Mouse (Mus musculus) spleen, postnatal 36 days (tissue): ENCODE measurements around the gene B4galnt2.
"Not testable (repeated sequence)": the region's sequence is repeated elsewhere in the genome, so short reads cannot be mapped to it uniquely, and the experiment has no call there.

Experiments
- DNase-seq, 2 experiments: peaks; one replicate each; pipeline ENCODE4 v3.0.0; 2022; ENCODE audit warnings: low spot score in 2 of 2, mixed read lengths in 1 of 2

Gene B4galnt2

DNA sequence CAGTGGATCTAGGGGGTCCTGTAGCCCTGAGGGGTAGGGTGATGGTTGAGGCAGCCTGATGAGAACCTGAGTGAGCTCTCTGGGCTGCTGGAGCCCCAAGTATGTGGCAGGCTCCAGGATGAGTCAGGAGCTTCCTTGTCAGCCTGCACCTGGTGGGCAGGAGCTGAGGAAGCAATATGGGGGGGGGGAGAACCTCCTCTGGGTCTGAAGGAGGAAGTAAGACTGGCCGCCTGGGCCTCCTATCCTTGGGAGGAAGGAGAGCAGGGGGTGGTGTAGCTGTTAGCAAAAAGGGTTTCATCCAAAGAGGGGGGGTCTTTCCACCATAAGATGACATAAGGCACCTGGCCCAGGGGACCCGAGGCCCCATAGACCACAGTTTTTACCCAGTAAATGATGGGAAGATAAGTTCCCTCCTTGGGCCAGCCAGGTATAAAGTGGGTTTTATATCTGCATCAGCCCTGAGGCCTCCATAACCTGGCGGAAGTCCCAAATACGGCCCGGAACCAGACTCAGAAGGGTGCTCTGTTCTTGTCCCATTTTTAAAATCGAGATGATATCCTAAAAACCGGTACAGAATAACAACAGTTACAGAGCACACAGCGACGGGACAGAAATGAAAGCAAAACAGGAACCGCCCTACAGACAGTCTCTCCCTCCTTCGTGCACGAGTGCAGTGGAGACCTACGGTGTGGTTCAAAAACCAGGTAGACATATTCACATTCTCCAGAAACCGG, 18.1 kb downstream of the B4galnt2 start:
- peak; percentile 40 to 55 for DNase-seq

DNA sequence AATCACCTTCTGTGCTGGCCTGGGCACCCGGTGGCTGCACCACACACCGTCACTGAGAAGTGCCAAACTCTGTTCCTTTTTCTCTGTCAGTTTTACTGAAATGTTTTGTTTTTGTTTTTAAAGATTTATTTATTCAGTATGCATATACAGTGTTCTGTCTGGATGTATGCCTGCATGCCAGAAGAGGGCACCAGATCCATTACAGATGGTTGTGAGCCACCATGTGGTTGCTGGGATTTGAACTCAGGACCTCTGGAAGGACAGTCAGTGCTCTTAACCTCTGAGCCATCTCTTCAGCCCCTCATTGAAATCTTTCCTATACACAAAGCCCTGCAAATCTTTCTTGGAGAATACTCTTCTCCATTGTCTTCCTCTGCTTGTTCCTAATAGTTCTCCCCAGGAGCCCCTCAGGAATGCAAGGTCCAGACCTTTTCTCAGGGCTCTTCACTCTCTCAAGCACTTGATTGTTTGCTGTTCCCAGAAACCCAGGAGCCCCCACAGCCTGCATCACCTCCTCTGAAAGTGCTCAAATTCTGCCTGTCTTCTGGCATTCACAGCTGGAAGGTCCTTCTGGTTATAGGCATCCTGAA, 24.1 kb downstream of the B4galnt2 start:
- no peak for DNase-seq

DNA sequence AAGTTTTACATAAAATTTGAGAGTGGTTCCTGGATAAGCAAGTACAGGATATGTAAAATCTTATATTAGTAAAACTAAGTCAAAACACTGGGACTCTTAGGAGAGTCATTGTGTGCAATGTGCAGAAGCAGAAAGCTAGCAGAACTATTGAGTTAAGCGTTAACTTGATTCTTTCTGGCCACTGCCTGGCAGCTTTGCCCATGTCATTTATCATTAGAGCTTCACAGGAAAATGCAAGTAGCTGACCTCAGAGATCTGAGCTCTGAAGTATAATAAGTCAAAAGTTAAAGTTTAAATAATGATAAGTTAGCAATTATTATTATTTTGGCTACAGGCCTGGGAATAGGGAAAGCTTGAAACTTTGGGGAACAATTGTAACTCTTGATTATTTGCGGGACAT, 34.8 kb downstream of the B4galnt2 start:
- DNase-seq = not testable (repeated sequence)

DNA sequence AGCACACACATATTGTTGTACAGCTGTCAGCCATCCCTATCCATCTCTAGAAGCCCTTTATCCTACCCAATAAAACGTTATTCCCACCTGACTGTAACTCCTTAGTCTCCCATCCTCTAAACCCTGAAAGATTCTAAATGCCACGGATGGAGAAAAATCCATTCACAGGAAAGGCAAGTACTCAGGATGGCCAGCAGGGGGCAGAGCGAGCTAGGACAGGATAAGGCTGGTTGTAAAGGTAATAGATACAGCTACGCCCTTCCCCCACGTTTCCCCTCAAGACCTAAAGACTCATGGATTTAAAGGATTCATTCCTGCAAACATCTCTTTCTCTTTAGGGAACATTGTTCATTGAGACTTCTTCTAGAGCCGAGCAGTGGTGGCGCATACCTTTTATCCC, 38.4 kb downstream of the B4galnt2 start:
- peak; percentile 21 to 53 for DNase-seq

DNA sequence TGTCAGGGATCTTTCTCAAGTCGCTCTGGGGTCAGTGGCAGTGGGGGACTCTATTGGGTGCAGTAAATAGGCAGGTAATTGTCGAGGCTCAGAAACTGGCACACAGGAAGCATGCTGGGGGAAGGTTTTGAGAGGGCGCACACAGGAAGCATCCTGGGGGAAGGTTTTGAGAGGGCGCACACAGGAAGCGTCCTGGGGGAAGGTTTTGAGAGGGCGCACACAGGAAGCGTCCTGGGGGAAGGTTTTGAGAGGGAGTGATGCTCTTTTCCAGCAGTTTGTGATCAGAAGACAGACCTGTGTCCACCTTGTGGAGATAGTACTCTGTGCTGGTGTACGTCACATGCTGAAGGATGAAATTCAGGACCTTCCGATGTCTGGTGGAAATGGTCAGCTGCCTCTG, 38.9 kb downstream of the B4galnt2 start:
- no peak for DNase-seq

DNA sequence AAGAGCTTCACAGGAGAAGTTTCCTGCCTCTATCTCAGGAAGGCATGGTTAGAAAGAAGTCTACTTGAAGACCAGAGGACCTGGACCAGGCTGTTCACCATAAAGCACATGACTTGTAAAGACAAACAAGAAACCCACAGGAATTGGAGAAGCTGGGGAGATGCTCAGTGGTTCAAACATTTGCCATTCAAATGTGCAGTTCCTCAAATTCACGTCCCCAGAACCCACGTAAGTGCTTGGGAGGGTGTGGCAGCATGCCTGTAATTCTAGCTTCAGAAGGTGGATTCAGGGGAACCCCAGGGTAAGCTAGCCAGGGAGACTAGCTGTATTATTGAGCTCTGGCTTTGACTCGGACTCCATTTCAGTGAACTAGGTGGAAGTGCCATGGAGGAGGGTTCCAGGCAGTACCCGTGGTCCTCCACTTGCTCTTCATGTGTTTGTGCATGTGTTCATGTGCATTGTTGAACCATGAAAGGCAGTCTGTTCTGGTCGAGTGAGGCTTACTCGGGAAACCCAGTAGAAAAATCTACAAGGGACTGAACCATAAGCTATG, 44.7 kb downstream of the B4galnt2 start:
- DNase-seq = peak; percentile 55 to 56

DNA sequence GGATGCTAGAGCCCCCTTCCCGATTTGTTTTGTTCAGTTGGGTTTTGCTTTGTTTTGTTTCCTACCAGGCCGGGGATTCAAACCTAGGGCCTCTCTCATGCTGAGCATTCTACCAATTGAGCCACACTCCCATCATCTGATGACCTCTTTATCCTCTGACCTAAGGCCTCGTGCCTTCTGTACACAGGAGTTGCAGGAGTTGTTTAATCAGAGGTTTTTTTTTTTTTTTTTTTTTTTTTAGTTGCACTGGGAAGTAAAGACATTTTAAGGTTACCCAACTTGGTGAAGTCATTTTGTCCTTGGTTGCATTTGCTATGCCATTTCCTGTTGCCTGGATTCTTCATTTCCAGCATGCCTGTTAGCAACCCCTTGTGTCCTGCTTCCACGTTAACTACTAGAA, 45.2 kb downstream of the B4galnt2 start:
- no peak for DNase-seq

DNA sequence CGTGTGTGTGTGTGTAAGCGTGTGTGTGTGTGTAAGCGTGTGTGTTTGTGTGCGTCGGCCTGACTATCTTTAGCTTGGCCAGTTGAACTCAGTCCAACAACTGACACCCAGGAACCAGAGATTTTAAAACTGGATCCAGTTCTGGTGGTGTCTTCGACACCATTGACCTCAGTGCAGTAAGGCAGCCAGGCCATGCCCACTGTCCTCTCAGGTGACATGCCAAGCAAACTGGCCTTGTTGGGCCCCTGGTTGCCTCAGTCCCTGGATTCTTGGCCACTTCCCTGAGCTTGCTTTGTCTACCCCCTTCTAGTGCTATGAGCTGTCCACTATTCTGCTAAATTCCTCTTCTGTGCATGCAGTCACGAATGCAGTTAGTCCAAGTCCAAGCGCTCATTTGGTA, 53.3 kb downstream of the B4galnt2 start:
- DNase-seq = no peak

DNA sequence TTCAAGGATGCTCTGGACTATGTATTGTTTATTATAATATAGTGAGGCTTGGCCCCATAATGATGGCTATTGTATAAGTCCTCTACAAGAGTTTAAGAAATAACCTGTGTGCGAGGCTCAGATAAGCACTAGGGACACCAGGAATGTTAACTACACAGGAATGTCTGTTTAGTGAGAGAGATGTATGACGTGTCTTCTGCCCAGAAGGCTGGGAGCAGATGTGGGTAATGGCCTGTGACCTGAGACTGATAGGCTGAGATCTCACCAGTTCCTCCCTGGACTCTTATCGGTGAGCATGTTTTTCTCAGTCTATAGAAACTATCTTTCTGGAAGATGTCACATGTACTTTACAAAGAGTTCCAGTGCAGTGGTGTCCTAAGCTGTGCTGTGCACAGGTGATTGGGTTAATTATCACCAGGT, 54.6 kb downstream of the B4galnt2 start:
- DNase-seq = peak; percentile 27 to 37

DNA sequence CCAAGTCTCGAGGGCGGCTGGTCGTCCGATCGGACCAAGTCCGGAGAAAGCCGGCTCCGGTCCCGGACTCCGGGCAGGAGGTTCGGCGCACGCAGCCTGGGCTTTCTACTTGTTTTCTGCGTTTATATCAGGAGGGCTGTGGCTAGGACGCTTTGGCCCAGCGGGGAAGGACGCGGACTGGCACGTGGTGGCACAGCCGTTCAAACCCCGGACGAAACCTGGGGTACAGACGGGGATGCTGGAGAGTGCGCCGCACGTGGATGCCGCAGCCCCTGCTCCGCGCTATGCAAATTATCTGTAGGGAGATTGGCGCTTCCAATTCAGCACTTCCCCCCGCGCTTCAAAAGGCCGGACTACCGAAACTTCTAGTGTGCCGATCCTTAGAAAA, 55.2 kb downstream of the B4galnt2 start:
- peak; percentile 63 for DNase-seq

DNA sequence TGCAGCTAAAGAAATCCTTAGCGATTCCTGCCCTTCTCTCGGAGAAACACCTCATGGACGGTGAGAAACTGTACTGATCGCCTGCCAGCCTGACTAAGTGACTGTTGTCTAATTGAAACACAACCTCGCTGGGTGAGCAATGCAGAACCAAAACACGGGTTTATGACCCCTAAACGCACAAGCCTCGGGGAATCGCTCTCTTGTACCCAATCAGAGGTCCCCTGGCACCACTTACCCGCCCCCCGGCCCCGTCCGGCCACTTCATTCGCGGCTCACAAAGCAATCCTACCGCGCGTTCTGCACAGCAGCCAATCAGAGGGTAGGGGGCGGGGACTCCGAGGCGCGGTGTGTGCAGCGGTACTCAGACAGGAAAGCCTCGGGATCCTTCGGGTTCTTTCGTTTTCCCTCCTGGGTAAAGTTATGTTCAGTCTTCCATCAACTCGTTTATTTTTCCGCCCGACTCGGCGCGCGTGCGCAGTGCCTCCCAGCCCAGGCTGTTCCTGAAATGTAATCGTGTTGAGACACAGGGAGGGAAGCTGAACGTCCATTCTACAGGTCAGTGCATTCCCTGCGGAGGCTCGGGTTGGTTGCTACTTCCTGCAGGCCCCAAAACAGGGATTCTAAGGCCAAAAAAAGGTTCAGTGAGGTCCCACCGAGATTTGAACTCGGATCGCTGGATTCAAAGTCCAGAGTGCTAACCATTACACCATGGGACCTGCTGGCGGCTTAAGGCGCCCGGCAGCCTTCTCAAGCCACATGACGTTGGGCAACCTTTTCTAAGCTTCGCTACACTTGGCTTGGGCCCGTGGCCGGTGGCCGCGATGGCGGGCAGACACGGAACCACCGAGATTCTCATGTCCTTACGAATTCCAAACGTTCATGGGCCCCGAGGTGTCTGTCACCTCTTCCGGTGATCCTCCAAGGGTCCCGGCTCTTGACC, 55.9 kb downstream of the B4galnt2 start:
- peak; percentile 97 to 98 for DNase-seq

DNA sequence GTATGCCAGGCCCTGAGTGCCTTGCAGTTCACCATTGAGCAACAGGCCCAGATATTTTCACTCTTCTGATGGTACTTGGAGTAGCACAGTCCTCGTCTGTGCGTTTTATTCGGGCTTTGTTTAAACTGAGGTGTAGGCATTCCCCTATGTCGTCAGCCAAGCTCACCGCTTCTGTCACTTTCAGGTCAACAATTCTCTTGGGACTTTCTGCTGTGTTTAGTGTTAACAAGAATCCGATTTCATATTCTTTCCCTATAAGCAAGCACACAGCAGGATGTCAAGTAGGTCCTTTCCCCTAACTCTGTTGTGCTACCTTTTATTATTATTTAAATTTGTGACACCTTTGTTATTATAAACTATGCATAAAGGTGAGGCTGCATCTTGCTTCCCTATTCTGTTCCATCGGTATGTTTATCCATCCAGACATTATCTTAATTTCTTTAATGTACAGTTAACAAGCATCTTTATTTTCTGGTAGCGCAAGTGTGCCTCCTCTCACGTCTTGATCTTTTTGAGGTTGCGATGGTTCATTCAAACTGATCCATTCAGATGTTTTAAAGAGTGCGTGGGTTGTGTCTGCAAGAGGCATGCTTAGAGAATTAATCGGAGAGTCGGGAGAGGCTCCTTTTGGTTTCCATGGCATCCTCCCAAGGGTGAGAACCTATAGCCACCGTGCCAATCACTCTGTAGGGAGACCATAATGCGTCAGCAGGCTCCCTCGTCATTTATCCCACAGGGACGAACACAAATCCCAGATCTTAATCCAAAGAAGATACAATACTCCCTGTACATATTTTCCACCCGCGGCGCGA, 56.8 kb downstream of the B4galnt2 start:
- no peak for DNase-seq

DNA sequence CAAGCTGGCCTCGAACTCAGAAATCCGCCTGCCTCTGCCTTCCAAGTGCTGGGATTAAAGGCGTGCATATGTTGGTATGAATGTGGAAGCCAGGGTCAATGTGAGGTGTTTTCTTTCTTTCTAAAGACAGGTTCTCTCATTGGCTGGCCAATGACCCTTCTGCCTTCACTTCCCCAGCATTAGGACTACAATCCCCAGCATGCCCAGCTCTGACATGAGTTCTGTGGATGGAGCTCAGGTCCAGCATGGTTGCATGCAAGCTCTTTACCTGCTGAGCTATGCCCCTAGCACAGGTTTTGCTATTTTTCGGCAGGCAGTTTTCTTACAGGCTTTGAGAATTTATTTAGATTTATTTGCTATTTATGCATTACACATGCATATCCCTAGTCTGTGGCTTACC, 57.4 kb downstream of the B4galnt2 start:
- no peak for DNase-seq

DNA sequence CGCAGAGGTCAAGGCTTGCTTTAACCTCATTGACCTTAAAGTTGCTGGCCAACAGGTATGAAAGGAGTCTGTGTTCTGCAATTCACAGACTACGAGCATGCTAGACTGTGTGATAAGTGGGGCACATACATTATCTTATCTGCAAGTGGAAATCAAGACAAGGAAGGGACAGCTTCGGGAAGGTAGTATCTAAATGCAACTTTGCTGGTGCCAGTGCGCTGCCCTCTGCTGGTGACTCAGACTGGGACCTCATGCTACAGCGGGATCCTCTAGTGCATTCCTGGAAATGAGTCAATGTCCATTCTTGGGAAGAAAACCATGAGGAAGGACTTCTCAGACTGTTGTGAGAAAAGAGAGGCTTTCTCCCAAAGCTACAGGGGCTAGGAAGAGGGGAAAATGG, 61.0 kb downstream of the B4galnt2 start:
- DNase-seq = peak; percentile 61

DNA sequence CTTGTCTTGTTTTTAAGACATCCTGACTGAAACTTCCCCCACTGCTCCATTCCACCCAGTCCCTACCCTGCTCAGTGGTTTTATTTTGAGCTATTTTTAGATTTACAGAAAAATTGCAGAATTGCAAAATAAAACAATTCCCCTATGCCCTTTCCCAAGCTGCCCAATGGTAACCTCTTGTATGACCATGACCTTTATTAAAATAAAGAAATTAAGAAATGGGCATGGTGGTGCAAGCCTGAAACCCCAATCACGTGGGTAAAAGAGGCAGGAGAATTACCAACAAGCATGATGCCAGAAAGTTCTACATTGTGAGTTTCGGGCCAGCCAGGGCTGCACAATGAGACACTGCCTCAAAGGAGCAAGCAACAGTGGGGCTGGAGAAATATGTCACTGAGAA, 63.8 kb downstream of the B4galnt2 start:
- no peak for DNase-seq

DNA sequence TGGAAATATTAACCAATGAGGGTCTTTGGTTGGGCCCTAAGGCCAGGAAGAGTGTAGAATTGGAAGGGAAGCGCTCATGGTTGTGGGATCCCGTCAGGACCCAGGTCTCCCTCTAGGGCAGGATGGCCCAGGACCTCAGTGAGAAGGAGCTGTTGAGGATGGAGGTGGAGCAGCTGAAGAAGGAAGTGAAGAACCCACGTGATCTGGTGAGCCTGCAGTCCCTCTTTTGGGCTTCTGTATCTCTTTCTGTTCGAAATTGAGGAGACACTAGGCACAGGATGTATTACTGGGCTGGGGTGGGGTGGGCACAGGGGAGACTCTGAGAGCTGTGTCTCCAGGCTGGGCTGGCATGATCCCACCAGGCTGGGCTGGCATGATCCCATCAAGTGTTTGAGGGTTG, 69.8 kb downstream of the B4galnt2 start:
- DNase-seq = no peak

DNA sequence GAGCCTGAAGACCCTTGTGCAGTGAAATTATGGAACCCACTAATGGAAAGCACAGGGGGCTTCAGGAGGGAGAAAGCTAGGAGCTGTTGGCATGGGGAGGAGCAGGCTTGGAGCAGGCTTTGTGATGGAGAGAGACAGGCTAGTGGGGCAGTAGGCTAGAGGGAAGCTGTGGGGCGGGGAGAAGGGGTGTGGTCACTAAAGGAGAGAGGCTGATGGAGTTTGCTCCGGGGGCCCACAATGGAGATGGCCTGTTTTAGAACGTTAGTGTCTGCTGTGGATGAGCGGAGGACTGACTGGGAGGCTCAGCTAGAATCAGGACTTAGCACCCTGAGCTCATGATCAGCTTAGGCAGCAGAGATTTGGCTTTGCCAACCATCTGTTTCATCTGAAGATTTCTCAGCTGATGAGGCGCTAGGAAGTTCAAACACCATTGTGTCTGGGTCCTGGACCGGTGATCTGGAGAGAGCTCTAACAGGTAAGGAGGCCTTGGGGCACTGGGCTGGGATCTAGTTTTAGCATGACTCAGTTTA, 71.2 kb downstream of the B4galnt2 start:
- DNase-seq = no peak

DNA sequence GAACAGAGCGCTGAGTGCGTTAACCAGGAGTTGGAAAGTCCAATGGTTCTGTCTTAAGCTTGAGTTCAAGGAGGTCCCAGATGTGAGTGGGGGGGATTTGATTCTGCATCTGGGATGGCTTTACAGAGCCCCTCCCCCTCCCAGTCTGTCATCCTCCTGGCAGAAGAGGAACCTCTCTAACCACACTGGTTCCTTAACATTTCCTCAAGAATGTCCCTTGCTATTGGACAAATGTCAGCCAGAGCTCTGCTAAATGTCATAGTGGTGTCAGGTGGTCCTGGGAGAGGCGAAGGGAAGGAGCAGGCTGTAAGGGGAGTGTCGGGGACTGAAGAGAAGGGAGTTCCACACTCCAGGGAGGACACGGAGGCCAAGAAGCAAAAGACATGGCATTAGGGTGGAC, 71.7 kb downstream of the B4galnt2 start:
- no peak for DNase-seq

DNA sequence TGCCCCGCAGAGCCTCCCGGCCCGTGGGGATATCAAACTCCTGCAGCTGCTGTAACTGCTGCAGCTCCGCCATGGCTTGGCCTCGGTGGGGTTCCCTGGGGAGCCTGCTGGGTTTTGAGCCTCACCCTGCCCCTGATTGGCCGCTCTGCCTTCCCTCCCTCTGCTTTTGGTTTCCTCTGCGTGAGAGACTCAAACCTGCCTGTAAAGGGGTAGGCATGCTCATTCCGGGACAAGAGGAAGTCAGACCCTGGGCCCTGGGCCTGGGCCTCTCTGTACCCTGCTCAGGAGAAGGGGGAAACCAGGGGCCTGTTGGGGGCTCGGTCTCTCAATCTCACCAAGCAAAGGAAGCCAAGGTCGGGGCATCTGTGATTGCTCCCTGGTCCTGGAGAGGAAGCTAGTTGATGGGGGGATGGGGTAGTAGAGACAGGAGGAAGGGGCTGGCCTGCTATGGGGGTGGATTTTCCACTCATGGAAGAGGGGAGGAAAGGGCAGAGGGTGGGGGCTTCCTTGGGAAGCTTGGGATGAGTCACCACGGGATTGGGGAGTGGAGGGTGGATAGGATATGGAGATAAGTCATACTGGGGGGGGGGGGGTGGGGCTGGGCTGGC, 72.5 kb downstream of the B4galnt2 start, which contains the start of gene Abi3:
Abi3 (minus strand) TSS at position 403 of the 608 bp plus-strand sequence.
- peak; percentile 88 to 89 for DNase-seq

DNA sequence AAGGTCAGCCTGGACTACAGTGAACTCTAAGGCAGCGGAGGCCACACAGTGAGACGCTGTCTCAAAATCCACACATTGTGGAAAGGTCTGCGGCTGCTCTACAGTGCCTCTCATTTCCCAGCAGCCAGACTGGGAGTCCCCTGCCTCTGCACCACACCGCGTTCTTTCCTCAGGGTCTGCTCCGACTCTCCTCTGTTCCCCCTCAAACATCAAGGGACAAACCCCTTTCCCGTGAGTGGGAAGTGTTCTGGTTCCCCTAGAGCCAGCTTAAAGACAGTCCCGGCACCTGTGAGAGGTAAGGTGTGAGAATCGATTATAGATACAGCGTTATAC, 73.2 kb downstream of the B4galnt2 start:
- DNase-seq = no peak
